Mouse (Mus musculus) thymus, postnatal 14 days (tissue): ENCODE measurements at regions not wholly inside any gene's neighbourhood (a gene's known extent, or its start where the extent isn't known, plus 50 kb on each side); places are given as distances from the start of the nearest gene placed in this dataset.
A peak's percentile ranks its signal among the peaks of the same experiment; 100 is the strongest.
"Not testable (repeated sequence)": the region's sequence is repeated elsewhere in the genome, so short reads cannot be mapped to it uniquely, and the experiment has no call there.

Experiments used
- DNase-seq: peaks from one replicate; pipeline ENCODE4 v3.0.0; 2021

DNA sequence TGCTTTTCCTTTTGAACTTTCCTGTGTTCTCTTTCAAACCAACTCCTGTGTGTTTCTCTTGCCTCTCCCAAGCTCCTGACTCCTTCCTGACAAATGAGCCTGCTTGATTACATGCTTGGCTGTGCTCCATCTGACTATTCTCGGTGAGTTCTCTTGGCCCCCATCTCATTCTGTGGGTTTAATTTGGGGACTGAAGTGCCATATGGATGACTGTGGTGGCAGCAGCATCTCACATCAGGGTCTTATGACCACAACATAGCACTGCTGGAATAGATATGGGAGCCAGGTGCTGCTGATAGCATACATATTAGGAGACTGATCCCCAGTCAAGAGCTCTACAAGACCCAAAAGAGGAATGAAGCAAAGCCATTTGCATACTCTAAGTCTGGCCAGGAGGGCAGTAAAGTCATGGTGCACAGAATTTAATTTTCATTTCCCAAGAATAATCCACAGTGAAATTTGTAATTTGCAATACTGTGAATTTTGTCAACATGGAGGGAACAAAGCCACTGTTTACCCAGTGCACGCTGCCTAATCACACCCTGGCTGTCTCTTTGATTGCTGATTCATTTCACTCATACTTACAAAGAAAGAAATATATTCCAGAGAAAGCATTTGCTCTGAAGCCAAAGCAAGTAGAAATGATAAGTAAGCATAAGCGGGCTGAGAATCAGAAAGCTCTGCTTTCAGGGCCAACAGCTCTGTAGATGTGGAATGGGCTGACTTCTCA, 1478.4 kb upstream of the Gm7489 start:
- no peak for DNase-seq

- DNase-seq: no peak
Measured at GRCm38 (mm10) chr15:52412869-52413771, 1471.6 kb upstream of the Gm7489 start.

GRCm38 (mm10) chr15:52425976-52426375, 1458.7 kb upstream of the Gm7489 start:
- DNase-seq: no peak

- no peak for DNase-seq
Measured at GRCm38 (mm10) chr15:52430491-52431158, 1454.1 kb upstream of the Gm7489 start.

GRCm38 (mm10) chr15:52433639-52434038, 1451.1 kb upstream of the Gm7489 start:
- no peak for DNase-seq

- DNase-seq: no peak
Measured at GRCm38 (mm10) chr15:52438403-52438802, 1446.3 kb upstream of the Gm7489 start.

DNA sequence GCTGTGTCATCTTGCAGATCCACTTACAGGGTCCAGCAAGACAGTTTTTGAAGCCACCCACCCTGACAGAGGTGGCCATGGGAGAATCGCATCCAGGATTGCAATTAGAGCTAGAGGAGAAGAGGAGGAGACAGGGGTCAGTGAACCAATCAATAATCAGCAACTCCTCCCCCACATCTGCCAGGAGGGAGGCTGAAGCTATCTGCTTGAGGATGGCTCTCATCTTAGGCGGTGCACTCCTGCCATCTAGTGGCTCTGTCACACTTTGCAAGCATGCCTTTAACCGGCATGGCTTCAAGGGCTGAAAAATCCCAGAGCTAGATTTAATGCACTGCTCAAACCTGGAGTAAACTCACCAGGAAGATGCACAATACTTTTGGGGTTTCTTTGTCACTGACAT, 1425.9 kb upstream of the Gm7489 start:
- peak; percentile 57 for DNase-seq

DNA sequence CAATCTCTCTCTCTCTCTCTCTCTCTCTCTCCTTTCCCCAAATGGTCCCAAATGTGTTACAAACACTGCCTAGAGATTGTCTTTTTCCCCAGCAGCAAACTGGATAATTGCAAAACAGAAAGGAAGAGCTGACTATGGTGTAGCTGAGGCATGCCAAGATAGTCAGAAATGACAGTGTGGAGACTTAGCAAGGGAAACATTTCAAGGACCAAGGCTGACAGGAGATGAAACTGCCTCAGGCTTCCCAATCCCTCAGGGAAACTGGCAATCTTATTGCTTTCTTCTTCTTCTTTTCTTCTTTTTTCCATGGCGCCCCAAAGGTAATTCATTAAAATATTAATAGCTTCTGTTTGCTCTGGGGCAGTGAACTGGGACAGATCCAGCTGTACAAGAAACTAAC, 1425.4 kb upstream of the Gm7489 start:
- no peak for DNase-seq

GRCm38 (mm10) chr15:52464226-52465138, 1420.2 kb upstream of the Gm7489 start:
- no peak for DNase-seq

- not testable (repeated sequence) for DNase-seq
Measured at GRCm38 (mm10) chr15:52478124-52478523, 1406.6 kb upstream of the Gm7489 start.

GRCm38 (mm10) chr15:52480834-52481233, 1403.9 kb upstream of the Gm7489 start:
- no peak for DNase-seq

- DNase-seq: no peak
Measured at GRCm38 (mm10) chr15:52483598-52484165, 1401.0 kb upstream of the Gm7489 start.

- DNase-seq: no peak
Measured at GRCm38 (mm10) chr15:52484276-52484675, 1400.4 kb upstream of the Gm7489 start.

DNA sequence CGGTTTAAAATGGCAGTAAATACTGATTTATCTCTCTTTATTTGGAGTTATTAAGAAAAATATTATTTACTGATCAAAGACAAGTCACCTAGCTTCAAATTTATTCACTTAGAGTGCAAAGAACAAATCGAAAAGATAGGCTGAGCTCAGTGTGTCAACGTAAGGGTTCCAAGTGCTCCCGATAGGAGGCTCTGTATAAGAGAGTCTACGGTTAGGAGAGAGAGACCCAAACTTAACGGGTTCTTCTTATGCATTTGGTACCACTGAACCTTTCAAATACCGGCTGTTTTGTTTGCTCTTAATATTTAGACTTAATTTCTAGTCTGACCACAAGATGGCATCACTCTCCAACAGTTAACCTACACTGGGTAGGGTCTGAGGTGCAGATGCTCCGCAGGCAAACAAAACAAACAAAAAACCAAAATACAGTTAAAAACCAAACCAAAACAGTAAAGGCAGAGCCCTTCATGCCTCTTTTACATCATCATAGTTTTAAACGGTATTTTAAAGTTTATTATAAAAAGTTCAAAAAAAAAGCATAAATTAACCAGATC, 1379.4 kb upstream of the Gm7489 start:
- peak; percentile 11 for DNase-seq

DNA sequence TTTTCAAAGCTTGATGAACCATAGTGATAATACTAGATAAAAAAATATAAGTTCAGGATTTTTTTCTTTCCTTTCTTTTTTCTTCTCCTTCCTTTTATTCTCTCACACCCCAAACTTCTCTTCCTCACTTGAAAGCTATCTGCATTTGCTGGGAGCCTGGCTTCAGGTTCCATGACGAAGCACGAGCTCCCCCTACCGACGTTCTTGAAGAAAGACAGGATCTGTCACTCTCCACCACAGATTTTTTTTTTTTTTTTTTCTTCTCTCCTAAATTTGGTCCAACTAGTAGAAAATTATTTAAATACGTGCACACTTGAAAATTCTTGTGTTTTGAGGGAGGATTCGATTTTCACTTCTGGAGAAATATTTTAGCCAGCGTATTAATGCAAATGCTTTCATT, 1377.8 kb upstream of the Gm7489 start:
- DNase-seq: peak; percentile 42

DNA sequence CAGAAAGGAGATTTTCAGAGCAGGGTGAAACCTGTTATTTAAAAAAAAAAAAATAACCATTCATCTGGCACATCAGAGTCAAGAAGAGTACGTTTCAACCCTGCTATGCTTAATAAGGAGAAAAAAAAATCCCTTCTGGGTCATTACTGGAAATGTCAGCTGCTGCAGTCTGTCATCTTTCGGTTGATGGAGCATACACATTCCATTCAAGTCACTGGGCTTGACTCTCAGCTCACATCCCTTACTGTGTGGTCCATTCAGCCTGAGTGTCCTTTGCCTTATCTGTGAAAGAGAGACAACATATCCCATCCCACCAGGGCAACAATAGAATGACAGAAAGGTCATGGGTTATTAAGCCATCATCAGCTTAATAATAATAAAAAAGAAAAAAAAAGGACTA, 1376.1 kb upstream of the Gm7489 start:
- DNase-seq: no peak

GRCm38 (mm10) chr15:52510137-52510536, 1374.6 kb upstream of the Gm7489 start:
- DNase-seq: no peak

DNA sequence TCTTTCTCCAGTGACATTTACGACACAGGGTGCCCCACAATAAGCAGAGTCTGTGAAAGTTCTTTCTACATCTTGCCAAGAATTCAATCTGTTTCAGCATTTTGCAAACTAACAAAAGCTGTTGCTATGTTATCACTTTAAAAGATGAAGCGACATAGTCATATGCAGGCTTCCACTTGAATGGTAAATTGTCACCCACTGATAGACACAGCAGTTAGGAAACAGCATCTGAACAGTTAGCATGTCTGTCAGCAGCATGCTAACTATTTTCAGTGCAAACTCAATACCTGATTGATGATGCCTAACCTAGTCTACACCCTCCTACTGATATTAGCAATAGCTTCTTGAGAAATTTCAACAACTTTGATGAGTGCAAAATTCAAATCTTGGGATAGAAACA, 1348.1 kb upstream of the Gm7489 start:
- DNase-seq: no peak

- DNase-seq: no peak
Measured at GRCm38 (mm10) chr15:52558682-52559081, 1326.0 kb upstream of the Gm7489 start.

GRCm38 (mm10) chr15:52564078-52564477, 1320.6 kb upstream of the Gm7489 start:
- DNase-seq: no peak

GRCm38 (mm10) chr15:52565449-52565851, 1319.3 kb upstream of the Gm7489 start:
- DNase-seq: no peak

GRCm38 (mm10) chr15:52570256-52570655, 1314.5 kb upstream of the Gm7489 start:
- no peak for DNase-seq
